Mouse (Mus musculus) gastrocnemius, postnatal 25 days (tissue): Measurements from ENCODE around the gene Zbtb20. TPM values are rescaled to one million over a fixed set of nuclear protein-coding genes. Genes with fewer than 3 reads are reported as not detected.

ENCODE experiments used
- DNase-seq: peaks from one replicate; pipeline ENCODE4 v3.0.0; 2022
- total RNA-seq, 2 experiments: library from RNA; stranded (reverse); gene quantifications; 1 replicate in 1 of 2; 2 replicates in 1 of 2; pipeline ENCODE4 v1.2.3; 2021

The Zbtb20 gene
- total RNA-seq, 2 experiments from 2014 or later = 86.5 to 93.4 TPM

DNA sequence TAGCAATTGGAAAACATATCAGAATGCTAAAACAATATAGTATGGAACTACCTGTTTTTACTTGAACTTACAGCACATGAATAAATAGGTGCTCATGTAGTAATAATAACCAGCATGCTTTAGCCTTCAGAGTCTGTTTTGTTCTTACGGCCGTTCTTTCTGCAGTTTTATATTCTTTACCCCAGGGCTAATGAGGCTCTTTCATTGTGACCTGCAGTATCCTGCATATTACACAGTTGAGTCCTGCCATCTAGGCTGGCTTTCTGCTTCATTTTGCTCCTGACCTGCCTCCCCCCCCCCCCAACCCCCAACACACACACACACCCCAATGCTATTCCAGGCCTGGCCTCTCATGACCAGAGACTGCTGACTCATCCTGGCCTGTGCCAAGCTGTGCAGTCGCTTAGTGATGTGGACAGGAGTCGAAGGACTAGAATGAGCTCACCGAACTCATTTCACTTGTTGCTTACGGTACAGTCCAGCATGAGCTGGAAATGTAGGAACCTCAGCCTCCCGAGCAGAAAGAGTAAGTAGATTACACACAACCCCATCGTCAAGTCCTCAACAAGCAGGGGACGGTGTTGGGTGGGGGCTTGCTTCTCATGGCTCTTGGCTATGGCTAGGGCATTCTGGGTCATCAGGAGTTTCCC lies 487.1 kb downstream of the Zbtb20 start:
- peak; percentile 92 for DNase-seq

DNA sequence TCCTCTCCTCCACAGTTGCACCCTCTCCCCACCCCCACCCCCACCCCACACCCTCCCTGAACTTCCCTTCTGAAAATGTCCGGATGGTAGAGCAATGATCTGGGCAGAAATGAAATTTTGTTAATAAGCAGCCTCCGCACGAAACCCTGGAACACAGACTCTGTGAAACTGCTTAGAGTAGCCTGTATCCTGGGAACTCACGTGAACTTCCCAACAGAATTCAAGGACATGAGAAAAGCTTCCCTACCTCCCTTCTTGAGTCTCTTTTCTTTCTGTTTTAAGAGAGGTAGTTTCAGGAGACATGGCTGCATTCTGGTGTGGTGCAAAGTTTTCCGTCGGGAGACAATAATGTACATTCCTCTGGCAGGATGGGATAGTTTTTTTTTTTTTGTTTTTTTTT lies 487.6 kb downstream of the Zbtb20 start:
- no peak for DNase-seq

DNA sequence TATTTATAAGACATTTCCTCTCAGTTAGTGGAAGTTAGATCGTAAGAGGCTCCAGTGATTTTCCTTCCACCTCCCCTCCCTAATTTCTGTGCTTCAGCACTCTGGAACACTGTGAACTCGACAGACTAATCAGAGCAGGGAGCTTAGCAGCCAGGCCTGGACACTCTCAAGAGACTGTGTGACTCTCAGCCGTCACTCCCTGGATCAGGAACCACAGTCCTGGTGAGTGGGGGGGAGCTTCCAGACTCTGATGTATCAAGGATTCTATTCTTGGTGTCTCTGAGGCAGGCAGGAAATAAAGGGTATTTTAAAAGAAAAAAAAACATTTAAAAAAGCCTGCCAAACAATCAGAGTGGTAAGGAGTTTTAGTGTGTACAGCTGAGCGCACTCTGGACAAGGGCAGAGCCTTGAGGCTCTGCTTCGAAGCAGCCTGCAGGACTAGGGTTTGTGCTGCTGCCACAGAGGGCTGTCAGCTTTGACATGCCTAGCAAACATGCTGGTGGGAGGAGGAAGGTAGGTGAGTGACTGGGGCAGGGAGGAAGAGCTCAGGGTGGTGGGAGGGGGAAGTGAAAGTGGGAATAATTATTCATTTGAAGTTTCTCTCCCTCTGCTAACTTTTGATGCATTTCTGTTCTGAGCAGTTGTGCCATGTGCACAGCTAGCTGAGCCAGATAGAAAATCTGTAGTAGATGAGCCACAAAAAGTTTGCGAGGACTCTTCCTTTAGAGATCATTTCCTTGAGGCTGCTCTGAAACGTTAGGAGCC lies 488.3 kb downstream of the Zbtb20 start:
- DNase-seq = peak; percentile 86

DNA sequence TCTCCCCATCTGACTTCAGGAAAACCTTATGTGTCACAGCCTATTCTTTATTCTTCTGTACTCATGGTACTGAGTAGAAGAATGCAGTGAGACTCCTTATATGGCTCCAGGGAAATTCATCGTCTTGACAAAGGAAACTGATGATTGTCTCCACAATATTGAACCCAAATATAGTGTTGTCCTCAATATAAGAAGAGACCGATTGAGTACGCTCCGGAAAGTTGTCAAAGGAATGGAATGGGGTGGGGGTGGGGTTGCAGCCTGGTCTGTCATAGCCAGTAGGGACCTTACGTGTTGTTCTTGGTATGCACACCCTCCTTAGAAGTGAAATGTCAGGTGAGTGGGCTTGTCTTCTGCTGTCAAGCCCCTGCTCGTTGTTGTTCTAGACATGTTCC lies 488.8 kb downstream of the Zbtb20 start:
- no peak for DNase-seq

GRCm38 (mm10) chr16:43365277-43365676 lies 489.6 kb downstream of the Zbtb20 start:
- DNase-seq = no peak

DNA sequence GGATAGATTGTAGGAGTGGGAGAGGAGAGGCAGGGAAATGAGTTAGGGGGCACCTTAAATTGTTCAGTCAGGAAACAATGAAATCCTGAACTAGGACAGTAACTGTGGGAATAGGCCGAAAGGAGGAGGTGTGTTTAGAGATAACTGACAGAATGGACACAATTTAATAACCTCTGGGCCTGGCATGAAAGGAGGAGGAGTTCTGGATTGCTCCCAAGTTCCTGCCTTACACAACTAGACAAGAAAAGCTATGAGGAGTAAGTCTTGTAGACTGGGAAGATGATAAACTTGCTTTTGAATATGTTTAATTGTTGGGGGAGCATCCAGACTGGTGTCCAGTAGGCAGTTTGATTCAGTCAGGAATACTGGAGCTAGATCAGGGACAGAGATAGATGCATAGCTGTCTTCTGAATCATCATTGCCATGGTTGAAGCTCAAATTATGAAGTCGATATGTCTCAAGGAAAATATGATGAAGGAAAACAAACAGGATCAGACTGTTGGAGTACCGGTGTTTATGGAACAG lies 494.9 kb downstream of the Zbtb20 start:
- no peak for DNase-seq

- no peak for DNase-seq
Observed at GRCm38 (mm10) chr16:43376782-43377181, 501.1 kb downstream of the Zbtb20 start.

DNA sequence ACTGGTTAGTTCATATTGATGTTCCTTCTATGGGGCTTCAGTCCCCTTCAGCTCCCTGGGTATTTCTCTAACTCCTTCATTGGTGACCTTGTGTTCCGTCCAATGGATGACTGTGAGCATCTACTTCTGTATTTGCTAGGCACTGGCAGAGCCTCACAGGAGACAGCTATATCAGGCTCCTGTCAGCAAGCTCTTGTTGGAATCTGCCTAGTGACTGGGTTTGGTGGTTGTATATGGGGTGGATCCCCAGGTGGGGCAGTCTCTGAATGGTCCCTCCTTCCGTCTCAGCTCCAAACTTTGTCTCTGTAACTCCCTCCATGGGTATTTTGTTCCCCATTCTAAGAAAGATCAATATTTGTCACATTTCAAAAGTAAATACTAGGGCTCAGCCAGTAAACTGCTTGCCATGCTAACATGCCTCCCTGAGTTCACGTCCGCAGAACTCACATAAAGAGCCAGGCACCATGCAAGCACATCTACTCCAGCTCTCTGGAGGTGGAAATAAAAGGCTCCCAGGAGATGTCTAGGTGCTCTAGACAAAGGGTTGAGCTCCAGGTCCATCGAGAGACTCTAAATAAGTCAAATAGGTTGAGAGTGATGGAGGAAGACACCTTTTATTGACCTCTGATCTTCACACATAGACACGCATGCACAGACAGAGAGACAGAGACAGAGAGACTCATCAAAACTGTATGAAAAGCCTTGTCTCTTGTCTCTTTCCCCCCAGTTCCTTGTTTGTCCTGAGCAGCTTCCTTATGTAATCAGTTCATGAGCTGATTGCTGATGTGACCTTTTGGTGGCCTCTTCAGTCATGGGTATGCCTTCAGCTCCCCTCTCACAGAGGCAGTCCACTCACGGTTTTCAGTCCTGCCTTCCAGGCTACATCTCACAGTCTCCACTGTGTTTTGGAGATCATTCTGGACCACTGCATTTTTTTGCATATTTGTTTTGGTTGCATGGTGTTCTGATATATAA lies 504.0 kb downstream of the Zbtb20 start:
- DNase-seq = no peak

GRCm38 (mm10) chr16:43381183-43381582 lies 505.5 kb downstream of the Zbtb20 start:
- DNase-seq = no peak

DNA sequence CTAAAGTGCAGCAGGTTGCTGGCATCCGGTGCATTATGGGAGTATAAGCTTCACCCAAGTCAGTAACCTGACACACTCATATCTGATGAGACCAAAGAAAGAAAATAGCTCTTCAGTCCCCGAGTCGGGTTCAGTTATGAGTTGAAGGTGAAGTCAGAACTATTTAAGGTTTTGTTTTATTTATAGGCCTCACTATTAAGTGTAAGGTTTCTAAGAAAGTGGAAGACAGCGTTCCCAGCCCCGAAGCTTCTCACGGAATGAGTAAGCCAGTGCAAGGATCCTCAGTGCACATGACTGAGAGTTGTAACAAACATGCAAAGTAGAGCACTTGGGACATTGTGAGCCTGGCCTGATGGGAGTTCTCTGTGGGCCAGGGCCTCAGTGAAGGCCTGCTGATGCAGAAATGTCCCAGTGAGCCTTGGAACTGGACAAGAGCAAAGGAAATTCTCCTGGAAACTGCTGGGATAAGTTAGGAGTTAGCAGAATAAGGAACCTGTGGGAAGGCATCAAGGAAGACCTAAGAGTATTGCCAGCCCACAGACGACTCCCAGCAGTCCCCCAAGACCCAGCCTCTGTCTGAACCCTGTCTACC lies 507.6 kb downstream of the Zbtb20 start:
- peak; percentile 49 for DNase-seq

DNA sequence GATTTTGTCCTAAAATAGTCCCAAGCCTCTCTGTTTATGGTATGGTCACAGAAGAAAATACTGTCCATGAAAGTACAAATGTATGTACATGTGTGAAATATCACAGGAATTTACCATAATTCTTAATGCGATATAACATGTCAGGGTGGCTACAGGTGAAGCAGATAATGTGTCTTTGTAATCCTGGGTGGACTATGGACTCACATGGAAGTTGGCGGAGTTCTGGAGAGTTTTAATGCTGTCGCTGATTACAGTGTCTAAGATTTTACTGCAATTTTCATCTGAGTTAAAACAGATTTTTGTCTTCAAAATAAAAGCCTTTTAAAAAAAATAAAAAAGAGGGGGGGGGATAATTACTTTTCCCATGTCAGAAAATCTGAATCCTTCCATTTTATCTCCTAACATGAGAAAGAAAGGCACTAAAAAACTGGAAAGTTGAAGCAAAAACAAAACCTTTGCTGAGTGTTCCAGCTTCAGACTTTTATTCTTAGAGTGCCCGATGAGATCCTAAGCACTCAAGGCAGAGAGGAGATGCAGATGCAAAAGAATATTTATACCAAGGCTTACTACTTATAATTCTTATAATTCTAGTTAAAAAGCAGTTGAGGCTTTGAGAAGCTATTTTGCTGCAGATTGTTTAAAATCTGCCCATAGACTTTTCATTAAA lies 509.4 kb downstream of the Zbtb20 start:
- DNase-seq = no peak

GRCm38 (mm10) chr16:43385620-43386210 lies 510.0 kb downstream of the Zbtb20 start:
- no peak for DNase-seq

- DNase-seq = no peak
Observed at GRCm38 (mm10) chr16:43386426-43386825, 510.7 kb downstream of the Zbtb20 start.

GRCm38 (mm10) chr16:43388389-43388788 lies 512.7 kb downstream of the Zbtb20 start:
- no peak for DNase-seq

DNA sequence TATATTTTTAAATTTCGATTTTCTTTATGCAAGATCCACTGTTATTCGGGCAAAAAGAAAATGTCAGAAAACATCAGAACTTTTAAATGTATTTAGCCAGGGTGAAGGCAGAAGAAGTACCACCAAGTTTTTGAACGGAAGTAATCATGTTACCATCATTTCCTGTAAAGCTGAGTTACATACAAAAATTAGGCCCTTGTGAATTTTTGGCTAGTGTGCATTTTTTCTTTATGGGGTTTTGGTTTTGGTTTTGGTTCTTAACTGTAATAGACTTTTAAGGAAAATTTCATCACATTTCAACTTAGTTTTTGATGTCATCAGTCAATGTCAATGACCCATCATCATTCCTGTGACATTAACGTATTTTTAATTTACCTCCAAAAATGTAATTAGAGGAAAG lies 514.7 kb downstream of the Zbtb20 start:
- DNase-seq = no peak

- peak; percentile 61 for DNase-seq
Observed at GRCm38 (mm10) chr16:43393382-43393781, 517.7 kb downstream of the Zbtb20 start.

GRCm38 (mm10) chr16:43394013-43394568 lies 518.4 kb downstream of the Zbtb20 start:
- DNase-seq = no peak

DNA sequence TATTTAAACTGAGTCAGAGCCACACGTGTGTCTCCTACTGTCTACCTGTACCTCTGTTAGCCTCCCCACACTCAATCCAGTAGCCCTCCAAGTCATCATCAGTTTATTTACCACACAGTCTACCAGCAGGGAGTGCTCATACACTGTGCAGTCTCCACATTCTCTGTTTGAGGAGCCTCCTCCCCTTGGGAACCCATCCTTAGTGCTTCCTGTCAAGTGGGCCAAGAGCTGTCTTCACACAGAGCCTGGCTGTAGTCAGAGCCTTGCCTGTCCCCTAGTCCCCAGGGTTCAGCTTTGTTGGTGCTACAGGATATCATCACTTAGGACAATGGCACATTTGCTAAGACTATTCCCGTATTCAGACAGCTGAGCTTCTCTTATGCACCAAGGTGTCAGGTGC lies 519.1 kb downstream of the Zbtb20 start:
- no peak for DNase-seq

- no peak for DNase-seq
Observed at GRCm38 (mm10) chr16:43396849-43397628, 521.4 kb downstream of the Zbtb20 start.
